Mouse (Mus musculus): Measurements from ENCODE around the gene Olfr1229. TPM values are rescaled to one million over a fixed set of nuclear protein-coding genes. Genes with fewer than 3 reads are reported as not detected.

The Olfr1229 gene
- polyA plus RNA-seq (2012; rRNA removed) = not detected in 2 replicates
- not detected in 2 replicates for polyA plus RNA-seq (2014; fragmentation: Nextera tagmentation; extraction: Ambion mirVana)

DNA sequence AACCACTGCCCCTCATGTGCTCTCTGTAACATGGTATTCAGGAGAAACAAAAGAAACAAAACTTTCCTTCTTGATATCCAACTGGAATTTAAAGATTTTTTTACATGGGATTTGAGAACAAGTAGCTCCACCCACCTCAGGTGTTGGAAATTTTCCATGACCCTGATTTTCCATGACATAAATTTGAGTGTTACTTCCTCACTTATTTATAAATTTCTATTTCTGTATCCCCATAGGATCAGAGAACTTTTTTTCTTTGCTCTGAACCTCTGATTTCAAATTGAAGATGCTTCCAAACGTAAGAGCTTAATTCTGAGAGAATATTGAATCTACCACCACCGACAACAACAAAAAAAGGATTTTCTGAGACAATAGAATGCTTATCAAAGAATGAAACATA is at the start of gene Olfr1229:
TSS of gene Olfr1229 (minus strand) at position 101 of the 400 bp plus-strand sequence.
- no peak within 1 kb of the TSS for H3K4me3 ChIP-seq (replicated peaks; ENCODE audit: low read length)
- no peaks in the 10 kb centered on the region for H3K27me3 ChIP-seq (ENCODE audit: control insufficient read depth, insufficient read depth, low read length)
- H3K4me1 ChIP-seq (ENCODE audit: control insufficient read depth, insufficient read depth, low read length) = no peaks in the 10 kb centered on the region
- H3K9ac ChIP-seq (ENCODE audit: low read depth, low read length, severe bottlenecking) = no peak within 1 kb of the TSS
- no peak within 1 kb of the TSS for H3K27ac ChIP-seq (replicated peaks; ENCODE audit: low read depth, low read length)
- no peak for ATAC-seq (ENCODE audit: low FRiP score, low read depth)
- no peaks in the 10 kb centered on the region for H3K9me3 ChIP-seq (ENCODE audit: control insufficient read depth, low read length)
- no peak for DNase-seq (ENCODE audit: low spot score)
- no peak within 1 kb of the TSS for H3K4me2 ChIP-seq (replicated peaks; ENCODE audit: low read depth, low read length, severe bottlenecking)
- TF ChIP-seq POLR2A (IDR thresholded peaks at IDR 0.05; ENCODE audit: borderline replicate concordance, extremely low read depth, insufficient read depth, insufficient read length) = no peak
- WGBS = 80% methylated on average over 2 of the region's 2 CpGs
- no peaks in the 10 kb centered on the region for H3K36me3 ChIP-seq (ENCODE audit: control insufficient read depth, insufficient read depth, low read length)

DNA sequence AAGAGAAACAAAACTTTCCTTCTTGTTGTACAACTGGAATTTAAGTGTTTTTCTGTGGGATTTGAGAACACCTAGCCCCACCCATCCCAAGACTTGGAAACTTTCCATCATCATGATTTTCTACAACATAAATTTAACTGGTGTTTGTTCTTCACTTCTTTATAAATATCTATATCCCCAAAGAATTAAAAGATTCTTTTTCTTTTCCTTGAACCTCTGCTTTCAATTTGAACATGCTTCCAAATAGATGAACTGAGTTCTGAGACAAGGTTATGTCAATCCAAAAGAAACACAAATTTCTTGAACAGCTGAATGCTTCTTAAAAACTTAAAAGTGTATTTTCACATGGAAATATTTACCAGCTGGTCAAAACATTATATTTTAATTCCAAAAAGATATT is 41.8 kb upstream of the Olfr1229 start, which contains the start of gene Olfr1232:
TSS of gene Olfr1232 (minus strand) at position 101 of the 400 bp plus-strand sequence.
- Histone ChIP-seq H3K4me1 (ENCODE audit: control insufficient read depth, insufficient read depth, low read length) (no peaks in the 10 kb centered on the region), H3K9me3 (ENCODE audit: control insufficient read depth, low read length) (no peaks in the 10 kb centered on the region), H3K36me3 (ENCODE audit: control insufficient read depth, insufficient read depth, low read length) (no peaks in the 10 kb centered on the region), H3K9ac (ENCODE audit: low read depth, low read length, severe bottlenecking) (no peak within 1 kb of the TSS), H3K27me3 (ENCODE audit: control insufficient read depth, insufficient read depth, low read length) (no peaks in the 10 kb centered on the region), H3K27ac (replicated peaks; ENCODE audit: low read depth, low read length) (no peak within 1 kb of the TSS), H3K4me3 (replicated peaks; ENCODE audit: low read length) (no peak within 1 kb of the TSS), H3K4me2 (replicated peaks; ENCODE audit: low read depth, low read length, severe bottlenecking) (no peak within 1 kb of the TSS)
- ATAC-seq (ENCODE audit: low FRiP score, low read depth) (no peak), DNase-seq (ENCODE audit: low spot score) (no peak)
- no peak for TF ChIP-seq POLR2A (IDR thresholded peaks at IDR 0.05; ENCODE audit: borderline replicate concordance, extremely low read depth, insufficient read depth, insufficient read length)

DNA sequence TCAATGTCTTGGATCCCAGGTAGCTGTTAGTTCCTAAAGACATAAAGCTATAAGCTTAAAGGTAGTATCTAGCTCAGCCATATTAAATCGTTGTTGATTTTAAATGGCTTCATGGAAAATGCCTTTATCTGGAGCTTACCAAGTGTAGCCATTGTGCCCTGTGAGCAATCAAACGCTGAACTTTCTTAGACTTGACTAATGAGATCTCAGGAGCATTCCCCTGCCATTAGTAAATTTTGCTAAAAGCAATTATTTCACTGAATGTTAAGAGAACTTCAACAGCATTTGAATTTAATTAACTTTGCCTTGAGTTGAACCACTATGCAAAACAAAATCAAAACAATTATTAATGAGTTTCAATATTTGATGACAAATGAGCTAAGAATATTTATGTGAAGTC is 19.2 kb upstream of the Olfr1229 start, which contains the start of gene Olfr1231:
TSS of gene Olfr1231 (minus strand) at position 101 of the 400 bp plus-strand sequence.
- Histone ChIP-seq H3K36me3 (ENCODE audit: control insufficient read depth, insufficient read depth, low read length) (no peaks in the 10 kb centered on the region), H3K9me3 (ENCODE audit: control insufficient read depth, low read length) (no peaks in the 10 kb centered on the region), H3K4me3 (replicated peaks; ENCODE audit: low read length) (no peak within 1 kb of the TSS), H3K9ac (ENCODE audit: low read depth, low read length, severe bottlenecking) (no peak within 1 kb of the TSS), H3K27ac (replicated peaks; ENCODE audit: low read depth, low read length) (no peak within 1 kb of the TSS), H3K4me2 (replicated peaks; ENCODE audit: low read depth, low read length, severe bottlenecking) (no peak within 1 kb of the TSS), H3K27me3 (ENCODE audit: control insufficient read depth, insufficient read depth, low read length) (no peaks in the 10 kb centered on the region), H3K4me1 (ENCODE audit: control insufficient read depth, insufficient read depth, low read length) (no peaks in the 10 kb centered on the region)
- WGBS = 71% methylated on average over 2 of the region's 2 CpGs
- DNase-seq (ENCODE audit: low spot score) = no peak
- ATAC-seq (ENCODE audit: low FRiP score, low read depth) = no peak
- TF ChIP-seq POLR2A (IDR thresholded peaks at IDR 0.05; ENCODE audit: borderline replicate concordance, extremely low read depth, insufficient read depth, insufficient read length) = no peak

DNA sequence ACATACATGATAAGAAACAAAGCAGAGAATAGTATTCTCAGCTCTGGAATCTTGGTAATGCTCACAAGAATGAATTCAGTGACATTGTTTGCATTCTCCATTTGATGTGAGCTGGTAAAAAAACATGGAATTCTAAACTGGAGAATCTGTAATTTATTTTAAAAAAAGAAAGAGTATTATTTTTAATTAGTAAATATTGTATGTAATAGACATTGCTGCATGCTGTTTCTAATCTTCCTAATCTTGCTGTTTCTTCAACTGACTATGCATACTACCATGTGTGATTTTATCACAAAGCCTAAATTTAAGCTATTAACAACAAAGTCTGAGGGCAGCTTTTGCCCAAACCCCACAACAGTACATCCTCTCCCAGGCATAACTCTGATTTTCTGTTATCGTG is 9.4 kb upstream of the Olfr1229 start, which contains the start of gene Olfr1230:
TSS of gene Olfr1230 (minus strand) at position 101 of the 400 bp plus-strand sequence.
- WGBS = 85% methylated on average over 1 of the region's 1 CpGs
- no peaks in the 10 kb centered on the region for H3K9me3 ChIP-seq (ENCODE audit: control insufficient read depth, low read length)

DNA sequence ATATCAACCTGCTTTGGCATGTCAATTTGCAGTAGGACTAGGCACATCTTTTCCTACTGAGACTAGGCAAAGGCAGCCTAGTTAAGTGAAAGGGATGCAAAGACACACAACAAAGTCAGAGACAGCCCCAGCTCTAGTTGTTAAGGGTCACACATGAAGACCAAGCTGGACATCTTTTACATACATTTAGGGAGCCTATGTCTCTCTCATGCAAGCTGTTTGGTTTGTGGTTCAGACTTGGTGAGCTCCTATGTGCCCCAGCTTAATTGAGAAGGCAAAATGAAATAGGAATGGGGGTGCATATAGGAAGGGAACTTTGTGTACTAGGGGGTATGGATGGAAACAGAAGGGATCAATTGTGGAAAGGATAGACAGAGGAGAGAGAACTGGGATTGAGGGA is 33.9 kb downstream of the Olfr1229 start, which contains the start of gene Olfr1228:
TSS of gene Olfr1228 (minus strand) at position 101 of the 400 bp plus-strand sequence.
- no peak within 1 kb of the TSS for H3K4me3 ChIP-seq (replicated peaks; ENCODE audit: low read length)
- TF ChIP-seq POLR2A (IDR thresholded peaks at IDR 0.05; ENCODE audit: borderline replicate concordance, extremely low read depth, insufficient read depth, insufficient read length) = no peak
- H3K4me1 ChIP-seq (ENCODE audit: control insufficient read depth, insufficient read depth, low read length) = no peaks in the 10 kb centered on the region
- no peaks in the 10 kb centered on the region for H3K9me3 ChIP-seq (ENCODE audit: control insufficient read depth, low read length)
- ATAC-seq (ENCODE audit: low FRiP score, low read depth) = no peak
- no peak within 1 kb of the TSS for H3K4me2 ChIP-seq (replicated peaks; ENCODE audit: low read depth, low read length, severe bottlenecking)
- no peak within 1 kb of the TSS for H3K9ac ChIP-seq (ENCODE audit: low read depth, low read length, severe bottlenecking)
- H3K27ac ChIP-seq (replicated peaks; ENCODE audit: low read depth, low read length) = no peak within 1 kb of the TSS
- no peaks in the 10 kb centered on the region for H3K27me3 ChIP-seq (ENCODE audit: control insufficient read depth, insufficient read depth, low read length)
- H3K36me3 ChIP-seq (ENCODE audit: control insufficient read depth, insufficient read depth, low read length) = no peaks in the 10 kb centered on the region
- DNase-seq (ENCODE audit: low spot score) = no peak

More for the DNA sequence above, 9.4 kb upstream of the Olfr1229 start, which contains the start of gene Olfr1230:
- DNase-seq (ENCODE audit: low spot score) (no peak), ATAC-seq (ENCODE audit: low FRiP score, low read depth) (no peak)
- no peak for TF ChIP-seq POLR2A (IDR thresholded peaks at IDR 0.05; ENCODE audit: borderline replicate concordance, extremely low read depth, insufficient read depth, insufficient read length)
- no peaks in the 10 kb centered on the region for H3K4me1 ChIP-seq (ENCODE audit: control insufficient read depth, insufficient read depth, low read length)
- H3K27ac ChIP-seq (replicated peaks; ENCODE audit: low read depth, low read length) = no peak within 1 kb of the TSS
- no peaks in the 10 kb centered on the region for H3K27me3 ChIP-seq (ENCODE audit: control insufficient read depth, insufficient read depth, low read length)
- no peak within 1 kb of the TSS for H3K4me2 ChIP-seq (replicated peaks; ENCODE audit: low read depth, low read length, severe bottlenecking)
- H3K4me3 ChIP-seq (replicated peaks; ENCODE audit: low read length) = no peak within 1 kb of the TSS
- no peaks in the 10 kb centered on the region for H3K36me3 ChIP-seq (ENCODE audit: control insufficient read depth, insufficient read depth, low read length)
- H3K9ac ChIP-seq (ENCODE audit: low read depth, low read length, severe bottlenecking) = no peak within 1 kb of the TSS

Other genes starting within 250 kb of the Olfr1229 start
- gene Olfr1218, start 226.8 kb downstream of the Olfr1229 start, polyA plus RNA-seq (2012; rRNA removed) = not detected in 2 replicates
- gene Olfr1218, start 226.8 kb downstream of the Olfr1229 start, polyA plus RNA-seq (2014; fragmentation: Nextera tagmentation; extraction: Ambion mirVana) = not detected in 2 replicates
- not detected in 2 replicates for gene Olfr1219, start 204.5 kb downstream of the Olfr1229 start, polyA plus RNA-seq (2012; rRNA removed)
- not detected in 2 replicates for gene Olfr1219, start 204.5 kb downstream of the Olfr1229 start, polyA plus RNA-seq (2014; fragmentation: Nextera tagmentation; extraction: Ambion mirVana)
- gene Olfr1220, start 181.2 kb downstream of the Olfr1229 start, polyA plus RNA-seq (2012; rRNA removed) = not detected in 2 replicates
- not detected in 2 replicates for gene Olfr1220, start 181.2 kb downstream of the Olfr1229 start, polyA plus RNA-seq (2014; fragmentation: Nextera tagmentation; extraction: Ambion mirVana)
- gene Olfr1221, start 170.7 kb downstream of the Olfr1229 start, polyA plus RNA-seq (2012; rRNA removed) = not detected in 2 replicates
- not detected in 2 replicates for gene Olfr1221, start 170.7 kb downstream of the Olfr1229 start, polyA plus RNA-seq (2014; fragmentation: Nextera tagmentation; extraction: Ambion mirVana)
- gene Olfr1222, start 155.0 kb downstream of the Olfr1229 start, polyA plus RNA-seq (2012; rRNA removed) = not detected in 2 replicates
- gene Olfr1222, start 155.0 kb downstream of the Olfr1229 start, polyA plus RNA-seq (2014; fragmentation: Nextera tagmentation; extraction: Ambion mirVana) = not detected in 2 replicates
- not detected in 2 replicates for gene Olfr1223, start 136.5 kb downstream of the Olfr1229 start, polyA plus RNA-seq (2012; rRNA removed)
- gene Olfr1223, start 136.5 kb downstream of the Olfr1229 start, polyA plus RNA-seq (2014; fragmentation: Nextera tagmentation; extraction: Ambion mirVana) = not detected in 2 replicates
- not detected in 2 replicates for gene Olfr1224-ps1, start 123.9 kb downstream of the Olfr1229 start, polyA plus RNA-seq (2012; rRNA removed)
- not detected in 2 replicates for gene Olfr1224-ps1, start 123.9 kb downstream of the Olfr1229 start, polyA plus RNA-seq (2014; fragmentation: Nextera tagmentation; extraction: Ambion mirVana)
- not detected in 2 replicates for gene Olfr1225, start 113.3 kb downstream of the Olfr1229 start, polyA plus RNA-seq (2012; rRNA removed)
- not detected in 2 replicates for gene Olfr1225, start 113.3 kb downstream of the Olfr1229 start, polyA plus RNA-seq (2014; fragmentation: Nextera tagmentation; extraction: Ambion mirVana)
- gene Olfr1226, start 88.0 kb downstream of the Olfr1229 start, polyA plus RNA-seq (2012; rRNA removed) = not detected in 2 replicates
- not detected in 2 replicates for gene Olfr1226, start 88.0 kb downstream of the Olfr1229 start, polyA plus RNA-seq (2014; fragmentation: Nextera tagmentation; extraction: Ambion mirVana)
- not detected in 2 replicates for gene Olfr1228, start 34.0 kb downstream of the Olfr1229 start, polyA plus RNA-seq (2012; rRNA removed)
- not detected in 2 replicates for gene Olfr1228, start 34.0 kb downstream of the Olfr1229 start, polyA plus RNA-seq (2014; fragmentation: Nextera tagmentation; extraction: Ambion mirVana)
- gene Olfr1230, start 9.3 kb upstream of the Olfr1229 start, polyA plus RNA-seq (2012; rRNA removed) = not detected in 2 replicates
- not detected in 2 replicates for gene Olfr1230, start 9.3 kb upstream of the Olfr1229 start, polyA plus RNA-seq (2014; fragmentation: Nextera tagmentation; extraction: Ambion mirVana)
- not detected in 2 replicates for gene Olfr1231, start 19.1 kb upstream of the Olfr1229 start, polyA plus RNA-seq (2012; rRNA removed)
- gene Olfr1231, start 19.1 kb upstream of the Olfr1229 start, polyA plus RNA-seq (2014; fragmentation: Nextera tagmentation; extraction: Ambion mirVana) = not detected in 2 replicates
- gene Olfr1232, start 41.7 kb upstream of the Olfr1229 start, polyA plus RNA-seq (2012; rRNA removed) = not detected in 2 replicates
- not detected in 2 replicates for gene Olfr1232, start 41.7 kb upstream of the Olfr1229 start, polyA plus RNA-seq (2014; fragmentation: Nextera tagmentation; extraction: Ambion mirVana)
- not detected in 2 replicates for gene Olfr1233, start 54.4 kb upstream of the Olfr1229 start, polyA plus RNA-seq (2012; rRNA removed)
- not detected in 2 replicates for gene Olfr1233, start 54.4 kb upstream of the Olfr1229 start, polyA plus RNA-seq (2014; fragmentation: Nextera tagmentation; extraction: Ambion mirVana)
- gene Olfr1234, start 76.9 kb upstream of the Olfr1229 start, polyA plus RNA-seq (2012; rRNA removed) = not detected in 2 replicates
- not detected in 2 replicates for gene Olfr1234, start 76.9 kb upstream of the Olfr1229 start, polyA plus RNA-seq (2014; fragmentation: Nextera tagmentation; extraction: Ambion mirVana)
- gene Olfr1238, start 121.7 kb upstream of the Olfr1229 start, polyA plus RNA-seq (2012; rRNA removed) = not detected in 2 replicates
- gene Olfr1238, start 121.7 kb upstream of the Olfr1229 start, polyA plus RNA-seq (2014; fragmentation: Nextera tagmentation; extraction: Ambion mirVana) = not detected in 2 replicates
- not detected in 2 replicates for gene Olfr1239, start 132.4 kb upstream of the Olfr1229 start, polyA plus RNA-seq (2012; rRNA removed)
- not detected in 2 replicates for gene Olfr1239, start 132.4 kb upstream of the Olfr1229 start, polyA plus RNA-seq (2014; fragmentation: Nextera tagmentation; extraction: Ambion mirVana)
- not detected in 2 replicates for gene Olfr1240, start 155.0 kb upstream of the Olfr1229 start, polyA plus RNA-seq (2012; rRNA removed)
- not detected in 2 replicates for gene Olfr1240, start 155.0 kb upstream of the Olfr1229 start, polyA plus RNA-seq (2014; fragmentation: Nextera tagmentation; extraction: Ambion mirVana)
- gene Olfr1241, start 199.1 kb upstream of the Olfr1229 start, polyA plus RNA-seq (2012; rRNA removed) = not detected in 2 replicates
- gene Olfr1241, start 199.1 kb upstream of the Olfr1229 start, polyA plus RNA-seq (2014; fragmentation: Nextera tagmentation; extraction: Ambion mirVana) = not detected in 2 replicates
- not detected in 2 replicates for gene Olfr1242, start 210.3 kb upstream of the Olfr1229 start, polyA plus RNA-seq (2012; rRNA removed)
- gene Olfr1242, start 210.3 kb upstream of the Olfr1229 start, polyA plus RNA-seq (2014; fragmentation: Nextera tagmentation; extraction: Ambion mirVana) = not detected in 2 replicates
- gene Olfr1243, start 243.5 kb upstream of the Olfr1229 start, polyA plus RNA-seq (2012; rRNA removed) = not detected in 2 replicates
- gene Olfr1243, start 243.5 kb upstream of the Olfr1229 start, polyA plus RNA-seq (2014; fragmentation: Nextera tagmentation; extraction: Ambion mirVana) = not detected in 2 replicates